Mouse (Mus musculus): ENCODE results near the gene Camk1d.

DNA sequence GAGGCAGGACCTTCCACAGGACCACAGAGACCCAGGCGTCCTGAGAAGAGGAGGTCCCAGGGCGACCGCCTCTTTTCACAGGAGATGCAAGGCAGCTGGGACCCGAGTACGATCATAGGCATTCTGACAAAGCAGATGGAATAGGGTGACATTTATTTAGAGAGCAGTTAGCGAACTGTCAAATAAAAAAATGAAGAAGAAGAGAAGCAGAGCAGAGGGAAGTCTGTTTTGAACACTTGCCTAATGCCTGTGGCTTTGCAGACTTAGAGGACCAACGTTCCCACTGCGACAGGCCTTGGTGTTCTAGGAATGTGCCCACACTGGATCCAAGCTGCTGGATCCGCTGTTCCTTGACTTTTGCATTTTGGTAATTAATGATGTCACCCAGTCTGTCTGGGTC is 259.5 kb downstream of the Camk1d start:
- TF ChIP-seq CTCF (IDR thresholded peaks at IDR 0.05; ENCODE audit: borderline replicate concordance, extremely low read depth, insufficient read depth, insufficient read length) (no peak), POLR2A (IDR thresholded peaks at IDR 0.05; ENCODE audit: borderline replicate concordance, extremely low read depth, insufficient read depth, insufficient read length, poor library complexity, severe bottlenecking) (no peak)
